Mouse (Mus musculus) heart, postnatal 0 days (tissue): ENCODE data around the gene 4930415O20Rik.

Source experiments
- CTCF ChIP-seq: IDR thresholded peaks from 2 replicates; pipeline ENCODE4 v1.5.1; 2016; ENCODE audit warnings: antibody characterized with exemption, control low read depth, low read depth
- EP300 ChIP-seq: IDR thresholded peaks from 2 replicates; pipeline ENCODE4 v1.6.1; 2016; ENCODE audit warnings: antibody characterized with exemption, low read depth

GRCm38 (mm10) chr15:98630540-98630939 is 59.7 kb downstream of the 4930415O20Rik start, which contains the start of gene Cacnb3:
- no peak for TF ChIP-seq CTCF
- TF ChIP-seq EP300, result no peak
